Mouse (Mus musculus): ENCODE measurements at regions not wholly inside any gene's neighbourhood (a gene's known extent, or its start where the extent isn't known, plus 50 kb on each side); places are given as distances from the start of the nearest gene placed in this dataset.

- TF ChIP-seq EP300 (IDR thresholded peaks at IDR 0.05; ENCODE audit: low read depth) (no peak), CTCF (IDR thresholded peaks at IDR 0.05; ENCODE audit: low read depth) (no peak)
These were observed 484.8 kb upstream of the Gm19410 start for GRCm38 (mm10) chr8:35280741-35281140.
